Mouse (Mus musculus) neural tube, embryonic 10.5 days (tissue): Measurements from ENCODE around the gene Lrmda.

Experiments
- DNase-seq: peaks from one replicate; pipeline ENCODE4 v3.0.0-alpha.2; 2017; ENCODE audit warnings: low spot score; ENCODE audit errors: extremely low spot score

The Lrmda gene

GRCm38 (mm10) chr14:22019252-22019948 lies at the start of gene Lrmda:
Gene Lrmda (plus strand): TSS chr14:22019712.
- DNase-seq, result peak; percentile 69

GRCm38 (mm10) chr14:21981462-21981861 lies 38.0 kb upstream of the Lrmda start:
- peak; percentile 91 for DNase-seq

DNA sequence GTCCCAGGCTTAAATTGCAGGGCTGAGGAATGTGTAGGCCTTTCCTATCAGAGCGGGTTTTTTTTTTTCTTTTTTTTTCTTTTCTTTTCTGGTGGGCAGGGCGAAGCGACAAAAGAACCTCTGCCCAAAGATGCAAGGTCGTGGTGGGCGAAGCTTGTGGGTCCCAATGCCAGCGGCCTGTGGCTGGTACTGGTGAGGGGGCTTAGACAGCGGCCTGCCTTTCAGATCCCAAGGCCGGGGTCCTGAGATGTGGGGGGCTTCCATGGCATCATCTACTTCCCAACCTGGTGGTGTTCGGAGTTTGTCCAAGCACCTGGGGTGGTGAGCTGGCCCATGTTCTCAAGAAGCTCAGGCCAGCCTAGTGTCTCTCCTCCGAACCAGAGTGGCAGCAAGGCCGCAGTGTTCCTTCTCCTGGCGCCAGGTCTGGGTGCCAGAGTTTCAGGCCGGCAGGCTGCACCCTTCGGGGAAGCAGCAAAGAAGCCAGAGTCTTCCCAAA lies 37.4 kb upstream of the Lrmda start:
- no peak for DNase-seq

GRCm38 (mm10) chr14:21982592-21983310 lies 36.8 kb upstream of the Lrmda start:
- peak; percentile 80 for DNase-seq

DNA sequence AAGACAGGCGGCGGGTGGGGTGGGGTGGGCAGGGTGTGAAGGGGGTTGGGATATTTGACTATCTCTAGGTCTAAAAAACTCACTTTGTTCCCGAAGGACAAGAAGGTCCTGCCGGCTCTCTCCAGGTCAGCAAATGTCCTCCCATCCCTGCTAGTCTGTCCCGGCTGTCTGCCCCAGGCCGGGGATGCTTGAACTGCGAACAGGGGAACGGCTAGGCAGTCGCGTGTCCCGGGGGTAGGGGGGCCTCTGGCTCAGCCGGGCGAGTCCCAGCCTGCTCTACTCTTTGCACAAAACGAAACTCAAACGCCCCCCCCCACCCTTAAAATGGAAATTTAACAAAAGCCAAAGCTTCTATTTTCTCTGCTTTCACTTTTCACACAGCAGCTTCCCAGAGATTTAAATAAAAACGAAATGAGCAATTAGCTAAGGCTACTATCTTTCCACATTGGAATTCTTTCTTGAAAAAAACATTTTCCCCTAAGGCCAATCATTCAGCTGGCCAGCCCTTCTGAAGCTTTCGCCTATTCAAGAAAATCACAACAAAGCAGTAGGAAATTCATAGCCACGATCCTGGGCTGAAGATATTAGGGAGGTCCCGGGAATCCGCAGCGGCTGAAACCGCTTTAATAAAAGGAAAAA lies 36.1 kb upstream of the Lrmda start:
- peak; percentile 75 for DNase-seq

- no peak for DNase-seq
Measured at GRCm38 (mm10) chr14:21983950-21984730, 35.4 kb upstream of the Lrmda start.

DNA sequence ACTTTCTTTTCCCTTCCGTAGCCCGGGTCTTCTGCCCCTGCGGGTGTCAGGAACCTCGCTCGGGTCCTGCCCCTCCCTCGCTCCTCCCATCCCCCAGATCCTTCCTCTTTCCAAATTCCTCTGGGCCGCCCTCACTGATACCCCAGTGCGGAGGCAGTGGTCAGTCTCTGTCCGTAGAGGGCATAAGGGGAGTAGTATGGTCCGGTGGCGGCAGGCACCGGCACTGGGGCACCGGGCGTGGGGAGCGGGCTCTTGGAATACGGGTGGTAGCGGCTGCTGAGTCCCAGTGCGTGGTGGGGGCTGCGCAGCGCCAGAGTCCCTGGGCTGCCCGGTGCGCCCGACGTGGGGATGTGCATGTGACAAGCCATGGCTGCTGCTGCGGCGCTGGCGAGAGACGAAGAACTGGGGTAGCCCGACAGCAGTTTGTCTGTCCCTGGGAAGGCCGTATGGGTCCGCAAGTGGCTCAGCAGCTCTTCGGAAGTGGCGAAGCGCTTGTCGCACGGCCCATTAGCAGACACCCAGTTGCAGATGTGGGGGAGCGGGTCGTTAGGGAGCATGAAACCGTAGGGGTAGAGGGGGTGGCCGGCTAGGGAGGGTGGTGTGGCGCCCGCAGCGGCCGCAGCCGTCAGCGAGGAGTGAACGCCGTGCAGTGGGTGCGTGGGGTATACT lies 34.6 kb upstream of the Lrmda start:
- DNase-seq, result peak; percentile 81

GRCm38 (mm10) chr14:21985426-21985931 lies 34.0 kb upstream of the Lrmda start:
- peak; percentile 86 for DNase-seq

- DNase-seq, result no peak
Measured at GRCm38 (mm10) chr14:21985981-21986732, 33.4 kb upstream of the Lrmda start.

GRCm38 (mm10) chr14:21986733-21987659 lies 32.5 kb upstream of the Lrmda start:
- peak; percentile 71 for DNase-seq

DNA sequence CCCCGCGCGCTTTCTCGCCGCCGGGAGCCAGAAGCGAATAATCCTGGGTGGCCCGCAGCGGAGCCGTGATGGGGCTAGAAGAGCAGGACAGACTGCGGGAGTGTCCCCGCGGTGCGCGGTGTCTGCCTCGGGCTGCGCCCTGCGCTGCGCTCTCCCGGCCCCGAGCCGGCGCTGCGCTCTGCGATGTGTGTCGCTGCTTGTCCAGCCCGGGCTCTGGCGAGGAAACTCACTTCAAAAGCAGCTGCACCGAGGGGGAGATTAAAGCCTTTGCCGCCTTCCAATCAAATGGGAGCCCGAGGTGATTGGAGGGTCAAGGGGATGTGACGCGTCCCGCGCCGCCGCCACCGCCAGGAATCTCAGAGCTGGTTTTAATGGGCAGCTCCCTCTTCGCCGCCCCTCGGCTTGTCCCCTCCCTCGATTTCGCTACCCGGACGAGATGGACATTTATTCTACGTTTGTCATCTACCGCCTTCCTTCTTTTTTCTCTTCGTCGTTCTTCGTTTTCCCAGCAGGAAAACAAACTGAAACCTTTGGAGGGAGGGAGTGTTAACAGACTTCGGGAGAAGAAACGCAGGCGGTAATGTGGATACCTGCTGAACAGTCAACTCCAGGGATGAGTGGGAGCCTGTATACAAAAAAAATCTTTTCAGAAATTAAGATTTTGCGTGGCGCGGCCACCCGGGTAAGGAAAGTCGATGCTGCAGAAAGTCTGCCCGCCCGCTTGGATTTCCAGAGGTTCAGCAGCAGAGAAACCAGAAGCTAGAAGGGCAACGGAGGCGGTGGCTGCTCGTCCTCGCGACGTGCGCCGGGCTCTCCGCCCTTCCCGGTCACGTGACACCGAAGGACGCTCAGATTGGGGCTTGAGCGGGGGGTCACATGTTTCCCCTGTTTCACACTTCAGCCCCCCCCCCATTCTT lies 31.6 kb upstream of the Lrmda start:
- DNase-seq, result peak; percentile 95

- peak; percentile 79 for DNase-seq
Measured at GRCm38 (mm10) chr14:21988577-21989290, 30.8 kb upstream of the Lrmda start.

GRCm38 (mm10) chr14:21989291-21989913 lies 30.1 kb upstream of the Lrmda start, which contains the start of gene Zfp503:
Gene Zfp503 (minus strand): TSS chr14:21989601.
- peak; percentile 85 for DNase-seq

GRCm38 (mm10) chr14:21990321-21991021 lies 29.0 kb upstream of the Lrmda start:
- DNase-seq, result peak; percentile 71

GRCm38 (mm10) chr14:21991251-21991780 lies 28.2 kb upstream of the Lrmda start:
- peak; percentile 92 for DNase-seq

DNA sequence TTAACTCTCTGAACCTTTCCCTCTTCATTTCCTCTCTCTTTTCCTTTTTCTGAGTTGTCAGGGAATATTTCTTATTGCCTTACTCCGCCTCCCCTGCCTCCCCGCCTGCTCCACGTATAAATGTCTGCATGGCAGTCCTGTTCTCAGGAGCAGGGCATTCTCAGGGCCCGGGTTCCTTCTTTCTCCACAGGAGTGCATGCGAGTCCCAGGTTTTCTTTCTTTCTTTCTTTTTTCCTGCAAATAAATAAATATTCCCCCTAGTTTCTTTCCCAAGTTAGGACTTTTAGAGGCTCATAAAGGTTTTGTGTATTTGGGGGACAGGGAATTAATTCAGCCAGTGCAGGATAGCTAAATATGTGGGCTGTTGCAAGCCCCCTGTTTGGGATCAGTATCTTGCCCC lies 27.7 kb upstream of the Lrmda start:
- peak; percentile 35 for DNase-seq
